Mouse (Mus musculus): Measurements from ENCODE around the gene Specc1l. TPM values are rescaled to one million over a fixed set of nuclear protein-coding genes. Genes with fewer than 3 reads are reported as not detected.

Gene Specc1l
- polyA plus RNA-seq, 1 experiment from 2014 or later, result 52.1 TPM

DNA sequence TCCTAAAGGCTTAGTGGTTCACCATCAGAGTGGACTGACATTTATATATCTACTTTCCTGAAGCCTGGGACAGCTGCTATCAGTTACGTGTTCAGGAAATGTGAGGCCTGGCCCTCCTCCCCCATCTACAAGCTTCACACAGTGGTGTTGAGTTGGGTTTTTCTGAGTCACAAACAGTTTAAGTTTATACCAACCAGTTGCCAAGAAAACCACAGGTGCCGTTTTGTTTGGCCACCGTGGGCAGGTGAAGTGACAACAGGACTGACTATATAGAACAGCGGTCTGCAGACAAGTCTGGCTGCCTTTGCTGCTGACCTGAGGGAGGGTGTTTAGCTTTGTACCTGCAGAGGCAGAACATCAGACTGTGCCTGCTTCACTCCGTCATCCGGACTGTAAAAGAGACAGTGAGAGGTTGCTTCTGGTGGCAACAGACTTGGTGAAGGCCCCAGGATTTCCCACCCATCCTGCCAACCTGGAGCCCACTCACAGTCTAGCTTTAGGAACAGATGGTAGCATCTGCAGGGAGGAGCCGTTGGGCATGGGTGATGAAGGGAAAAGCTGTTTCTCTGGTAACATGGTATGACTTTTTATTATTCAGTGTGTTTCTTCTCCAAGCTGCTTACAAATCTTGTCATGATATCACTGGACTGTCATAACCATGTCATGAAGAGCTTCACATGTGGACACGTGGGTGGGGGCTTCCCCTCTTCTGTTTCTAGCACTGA, 91.6 kb downstream of the Specc1l start:
- Histone ChIP-seq H3K27ac (replicated peaks) (no peak overlapping the region), H3K9me3 (no peaks in the 10 kb centered on the region), H3K9ac (replicated peaks) (no peak overlapping the region), H3K27me3 (no peaks in the 10 kb centered on the region), H3K4me2 (replicated peaks) (no peak overlapping the region), H3K36me3 (peaks cover 45% of the 10 kb centered on the region), H3K4me3 (no peak overlapping the region), H3K4me1 (no peaks in the 10 kb centered on the region)
- ATAC-seq (ENCODE audit: low FRiP score, low read depth), result no peak
- WGBS, result 92% methylated on average over 8 of the region's 8 CpGs

DNA sequence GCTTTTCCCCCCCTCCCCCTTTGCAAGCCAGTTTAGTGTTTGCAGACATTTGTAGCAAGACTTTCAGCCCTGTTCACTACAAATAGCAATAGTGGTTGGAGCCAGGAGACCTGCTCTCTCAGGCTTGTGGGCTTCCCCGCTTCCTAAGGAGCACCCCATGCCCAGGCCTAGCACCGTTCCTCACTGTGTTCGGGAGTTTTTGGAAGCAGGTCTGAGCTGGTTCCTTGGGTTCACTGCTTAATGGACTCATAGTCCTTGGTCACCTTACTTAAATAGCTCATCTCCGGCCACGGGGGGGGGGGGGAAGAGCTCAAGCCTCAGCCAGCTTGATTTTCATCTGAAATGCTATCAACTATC, 92.2 kb downstream of the Specc1l start:
- Histone ChIP-seq H3K27ac (replicated peaks) (no peak overlapping the region), H3K9me3 (no peaks in the 10 kb centered on the region), H3K4me2 (replicated peaks) (no peak overlapping the region), H3K9ac (replicated peaks) (no peak overlapping the region), H3K27me3 (no peaks in the 10 kb centered on the region), H3K4me1 (no peaks in the 10 kb centered on the region), H3K4me3 (no peak overlapping the region), H3K36me3 (peaks cover 46% of the 10 kb centered on the region)
- 91% methylated on average over 5 of the region's 5 CpGs for WGBS
- no peak for ATAC-seq (ENCODE audit: low FRiP score, low read depth)

DNA sequence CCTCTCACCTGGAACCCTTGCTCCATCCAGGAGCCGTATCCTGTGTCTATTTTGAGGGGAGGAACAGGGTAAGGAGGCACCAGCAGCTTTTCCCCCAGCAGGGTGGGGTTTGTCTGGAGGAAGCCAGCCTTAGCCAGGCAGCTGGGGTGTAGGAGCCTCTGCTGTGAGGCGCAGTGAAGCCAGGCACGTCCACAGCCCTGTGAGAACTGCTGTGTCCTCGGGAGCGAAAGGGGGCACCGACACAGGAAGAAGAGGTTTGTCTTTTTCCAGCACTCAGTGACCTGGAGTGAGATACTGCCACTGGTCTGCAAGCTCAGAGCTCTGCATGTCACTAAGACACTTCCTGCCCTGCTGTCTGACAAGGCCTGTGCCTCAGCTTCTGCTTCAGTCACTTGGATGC, 92.5 kb downstream of the Specc1l start:
- Histone ChIP-seq H3K4me3 (no peak overlapping the region), H3K27me3 (no peaks in the 10 kb centered on the region), H3K9me3 (no peaks in the 10 kb centered on the region), H3K9ac (replicated peaks) (no peak overlapping the region), H3K36me3 (peaks cover 50% of the 10 kb centered on the region), H3K27ac (replicated peaks) (no peak overlapping the region), H3K4me2 (replicated peaks) (no peak overlapping the region), H3K4me1 (no peaks in the 10 kb centered on the region)
- 83% methylated on average over 6 of the region's 6 CpGs for WGBS
- ATAC-seq (ENCODE audit: low FRiP score, low read depth), result no peak

DNA sequence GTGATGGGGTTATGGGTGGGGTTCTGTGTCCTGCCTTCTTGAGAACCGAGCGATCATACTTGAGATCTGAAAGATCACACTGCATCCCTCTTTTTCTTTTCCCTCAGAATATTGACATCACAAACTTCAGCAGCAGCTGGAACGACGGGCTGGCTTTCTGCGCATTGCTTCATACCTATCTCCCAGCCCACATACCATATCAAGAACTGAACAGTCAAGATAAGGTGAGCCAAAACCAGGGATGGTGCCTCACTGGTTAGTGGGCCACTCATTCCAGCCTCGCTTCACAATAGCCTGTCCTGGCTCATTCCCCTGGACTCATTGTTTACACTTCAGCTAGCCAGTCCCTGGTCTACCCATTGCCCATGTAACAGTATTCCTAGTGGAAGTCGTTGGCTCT, 95.3 kb downstream of the Specc1l start:
- no peak for ATAC-seq (ENCODE audit: low FRiP score, low read depth)
- Histone ChIP-seq H3K9ac (replicated peaks) (no peak overlapping the region), H3K27ac (replicated peaks) (no peak overlapping the region), H3K4me1 (no peaks in the 10 kb centered on the region), H3K36me3 (peaks cover 61% of the 10 kb centered on the region), H3K27me3 (no peaks in the 10 kb centered on the region), H3K4me3 (no peak overlapping the region), H3K9me3 (no peaks in the 10 kb centered on the region), H3K4me2 (replicated peaks) (no peak overlapping the region)
- WGBS, result 92% methylated on average over 7 of the region's 7 CpGs

- ATAC-seq (ENCODE audit: low FRiP score, low read depth), result no peak
- no peak overlapping the region for H3K27ac ChIP-seq (replicated peaks)
- H3K9me3 ChIP-seq, result no peaks in the 10 kb centered on the region
- no peak overlapping the region for H3K4me2 ChIP-seq (replicated peaks)
- H3K4me3 ChIP-seq, result no peak overlapping the region
- WGBS, result 82% methylated on average over 7 of the region's 7 CpGs
- peaks cover 18% of the 10 kb centered on the region for H3K27me3 ChIP-seq
- peaks cover 13% of the 10 kb centered on the region for H3K4me1 ChIP-seq
- peaks cover 50% of the 10 kb centered on the region for H3K36me3 ChIP-seq
- H3K9ac ChIP-seq (replicated peaks), result no peak overlapping the region
Measured at GRCm38 (mm10) chr10:75312361-75312760, 100.5 kb downstream of the Specc1l start.

DNA sequence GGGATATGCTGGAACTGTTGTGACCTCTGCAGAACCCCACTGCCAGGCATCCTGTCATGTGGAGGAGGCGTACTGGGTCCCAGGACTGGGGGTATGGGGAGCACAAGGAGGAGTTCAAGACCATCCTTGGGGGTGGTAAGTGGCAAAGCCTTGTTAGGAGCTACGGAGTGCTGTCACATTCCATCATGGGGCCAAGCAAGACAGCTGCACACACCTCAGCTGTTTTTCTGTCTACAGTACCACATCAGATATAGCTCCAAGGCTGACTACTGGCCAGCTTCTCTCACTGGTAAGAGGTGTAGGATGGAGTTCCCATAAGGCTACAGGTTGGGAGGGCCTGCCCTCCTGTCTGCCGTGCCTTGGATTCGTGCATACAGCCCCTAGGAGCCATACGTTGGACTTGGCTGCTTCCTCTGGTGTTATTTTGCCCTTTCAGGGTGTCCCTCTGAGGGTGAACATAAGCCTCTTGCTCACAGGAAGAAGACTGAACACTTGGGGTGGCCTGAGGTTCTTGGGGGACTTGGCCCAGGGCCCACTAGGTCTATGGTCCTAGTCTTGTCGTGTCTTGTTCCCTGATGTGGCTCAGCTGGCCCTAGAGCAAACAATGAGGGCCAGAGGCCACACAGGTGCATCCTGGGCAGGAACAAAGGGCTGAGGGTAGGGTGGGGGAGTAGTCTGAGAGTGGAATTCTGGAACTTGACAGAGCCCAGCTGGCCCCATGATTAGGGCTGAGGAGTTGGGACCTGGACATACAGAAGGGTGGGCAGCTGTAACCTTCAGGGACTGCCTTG, 102.5 kb downstream of the Specc1l start:
- WGBS, result 75% methylated on average over 6 of the region's 6 CpGs
- Histone ChIP-seq H3K27me3 (peaks cover 38% of the 10 kb centered on the region), H3K4me3 (no peak overlapping the region), H3K4me1 (peaks cover 14% of the 10 kb centered on the region), H3K9me3 (no peaks in the 10 kb centered on the region), H3K4me2 (replicated peaks) (no peak overlapping the region), H3K36me3 (peaks cover 31% of the 10 kb centered on the region), H3K9ac (replicated peaks) (no peak overlapping the region), H3K27ac (replicated peaks) (no peak overlapping the region)
- ATAC-seq (ENCODE audit: low FRiP score, low read depth), result no peak

DNA sequence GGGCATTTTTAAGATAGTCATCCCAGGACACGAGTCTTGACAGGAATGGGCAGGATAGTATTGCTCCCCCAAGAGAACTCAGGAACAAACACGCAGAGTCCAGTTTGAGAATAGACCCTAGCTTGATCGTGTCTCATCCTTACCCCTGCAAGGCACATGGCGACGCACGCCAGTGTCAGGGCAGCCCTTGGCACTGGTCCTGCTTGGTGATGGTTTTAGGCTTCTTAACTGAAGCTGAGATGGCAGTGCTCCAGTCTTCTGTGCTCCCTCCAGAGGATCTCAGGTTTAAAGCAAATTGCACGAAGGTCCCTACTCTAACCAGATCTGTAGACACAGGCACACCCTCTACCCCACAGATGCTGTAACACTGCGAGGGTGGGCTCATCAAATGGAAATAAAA, 103.9 kb downstream of the Specc1l start:
- Histone ChIP-seq H3K9me3 (no peaks in the 10 kb centered on the region), H3K4me1 (peaks cover 14% of the 10 kb centered on the region), H3K27ac (replicated peaks) (no peak overlapping the region), H3K36me3 (peaks cover 17% of the 10 kb centered on the region; the same call in 1 of the 2 replicates), H3K4me2 (replicated peaks) (no peak overlapping the region), H3K9ac (replicated peaks) (no peak overlapping the region), H3K27me3 (peaks cover 43% of the 10 kb centered on the region), H3K4me3 (no peak overlapping the region)
- no peak for ATAC-seq (ENCODE audit: low FRiP score, low read depth)
- 82% methylated on average over 8 of the region's 8 CpGs for WGBS

GRCm38 (mm10) chr10:75316472-75316871, 104.6 kb downstream of the Specc1l start:
- Histone ChIP-seq H3K9ac (replicated peaks) (peak overlapping the region; percentile 52; the same call in 1 of the 2 replicates), H3K36me3 (peaks cover 10% of the 10 kb centered on the region; the same call in 1 of the 2 replicates), H3K27me3 (peaks cover 43% of the 10 kb centered on the region), H3K9me3 (no peaks in the 10 kb centered on the region), H3K4me3 (peak overlapping the region; percentile 42), H3K4me2 (replicated peaks) (peak overlapping the region; percentile 50), H3K4me1 (peaks cover 14% of the 10 kb centered on the region), H3K27ac (replicated peaks) (no peak overlapping the region)
- peak; percentile 28 for ATAC-seq (ENCODE audit: low FRiP score, low read depth)
- 6% methylated on average over 9 of the region's 9 CpGs for WGBS

- WGBS, result 4% methylated on average over 4 of the region's 4 CpGs
- H3K27ac ChIP-seq (replicated peaks), result no peak within 1 kb of the TSS
- peaks cover 43% of the 10 kb centered on the region for H3K27me3 ChIP-seq
- peak within 1 kb of the TSS; percentile 50 for H3K4me2 ChIP-seq (replicated peaks)
- peaks cover 14% of the 10 kb centered on the region for H3K4me1 ChIP-seq
- H3K4me3 ChIP-seq, result peak within 1 kb of the TSS; percentile 42
- ATAC-seq (ENCODE audit: low FRiP score, low read depth), result no peak
- no peaks in the 10 kb centered on the region for H3K9me3 ChIP-seq
- H3K36me3 ChIP-seq, result peaks cover 8% of the 10 kb centered on the region; the same call in 1 of the 2 replicates
- peak within 1 kb of the TSS; percentile 52 for H3K9ac ChIP-seq (replicated peaks)
Measured at GRCm38 (mm10) chr10:75316872-75316907, 104.8 kb downstream of the Specc1l start, which contains the start of gene Adora2a. TSS of gene Adora2a (plus strand) at chr10:75316877.

GRCm38 (mm10) chr10:75316908-75317761, 105.3 kb downstream of the Specc1l start:
- ATAC-seq (ENCODE audit: low FRiP score, low read depth), result peak; percentile 73
- Histone ChIP-seq H3K9ac (replicated peaks) (peak overlapping the region; percentile 52), H3K4me3 (peak overlapping the region; percentile 42), H3K27me3 (peaks cover 43% of the 10 kb centered on the region), H3K36me3 (0 out of 2 replicates have a peak, but pooled peaks cover 4% of the 10 kb centered on the region), H3K4me1 (peaks cover 14% of the 10 kb centered on the region), H3K27ac (replicated peaks) (no peak overlapping the region), H3K4me2 (replicated peaks) (peak overlapping the region; percentile 50), H3K9me3 (no peaks in the 10 kb centered on the region)
- WGBS, result 2% methylated on average over 78 of the region's 81 CpGs

GRCm38 (mm10) chr10:75318206-75318605, 106.3 kb downstream of the Specc1l start:
- no peak overlapping the region for H3K4me3 ChIP-seq
- H3K36me3 ChIP-seq, result no peaks in the 10 kb centered on the region
- no peaks in the 10 kb centered on the region for H3K9me3 ChIP-seq
- peaks cover 14% of the 10 kb centered on the region for H3K4me1 ChIP-seq
- peaks cover 43% of the 10 kb centered on the region for H3K27me3 ChIP-seq
- 0 out of 2 replicates have a peak overlapping the region, but pooled peaks have one; percentile 50 for H3K4me2 ChIP-seq (replicated peaks)
- no peak overlapping the region for H3K9ac ChIP-seq (replicated peaks)
- WGBS, result 81% methylated on average over 6 of the region's 6 CpGs
- no peak for ATAC-seq (ENCODE audit: low FRiP score, low read depth)
- H3K27ac ChIP-seq (replicated peaks), result no peak overlapping the region

- Histone ChIP-seq H3K9ac (replicated peaks) (no peak overlapping the region), H3K4me3 (no peak overlapping the region), H3K27ac (replicated peaks) (no peak overlapping the region), H3K9me3 (no peaks in the 10 kb centered on the region), H3K36me3 (no peaks in the 10 kb centered on the region), H3K27me3 (peaks cover 43% of the 10 kb centered on the region), H3K4me1 (peaks cover 14% of the 10 kb centered on the region), H3K4me2 (replicated peaks) (no peak overlapping the region)
- ATAC-seq (ENCODE audit: low FRiP score, low read depth), result no peak
- 70% methylated on average over 4 of the region's 4 CpGs for WGBS
Measured at GRCm38 (mm10) chr10:75320321-75320720, 108.4 kb downstream of the Specc1l start.

All from midbrain, embryonic 12.5 days (tissue).